Mouse (Mus musculus): ENCODE measurements around the gene Abcb8.

DNA sequence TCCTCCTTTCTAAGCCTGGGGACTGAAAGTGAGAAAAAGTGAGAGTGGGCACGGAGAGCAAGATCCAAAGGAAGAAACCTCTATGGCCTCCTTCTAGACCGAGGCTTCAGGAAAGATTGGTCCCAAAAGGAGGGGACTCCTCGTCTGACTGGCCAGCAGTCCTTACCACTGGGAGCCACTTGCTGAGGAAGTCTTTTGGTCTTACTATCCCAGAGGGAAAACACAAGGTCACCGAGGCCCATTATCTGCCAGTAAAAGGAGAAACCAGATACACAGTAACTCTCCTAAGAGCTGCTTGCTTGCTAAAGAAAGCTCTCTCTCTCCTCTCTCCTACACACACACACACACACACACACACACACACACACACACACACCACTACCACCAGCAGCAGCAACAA, 40.1 kb upstream of the Abcb8 start:
- no peak for TF ChIP-seq CTCF (IDR thresholded peaks at IDR 0.05; ENCODE audit: borderline replicate concordance, extremely low read depth, insufficient read depth, insufficient read length)
- TF ChIP-seq POLR2A (IDR thresholded peaks at IDR 0.05; ENCODE audit: borderline replicate concordance, extremely low read depth, insufficient read depth, insufficient read length, poor library complexity, severe bottlenecking), result no peak
